Mouse (Mus musculus): ENCODE data around the gene Gm42674. TPM values are rescaled to one million over a fixed set of nuclear protein-coding genes. Genes with fewer than 3 reads are reported as not detected.

Gene Gm42674
- total RNA-seq, 2 experiments from 2014 or later: not detected

Other genes with a start within 250 kb of the Gm42674 start
- gene Slc27a3, start 212.0 kb upstream of the Gm42674 start, total RNA-seq (2021): 100 to 1,000 TPM; 102 to 110 TPM
- 10 to 100 TPM; 71.1 to 98.9 TPM for gene Ints3, start 168.3 kb upstream of the Gm42674 start, total RNA-seq (2021)
- 100 to 1,000 TPM; 241 to 269 TPM for gene Npr1, start 136.0 kb upstream of the Gm42674 start, total RNA-seq (2021)
- gene Ilf2, start 125.8 kb upstream of the Gm42674 start, total RNA-seq (2021): 10 to 100 TPM; 49.3 to 53.1 TPM
- gene Snapin, start 110.9 kb upstream of the Gm42674 start, total RNA-seq (2021): 10 to 100 TPM; 57.3 to 59.8 TPM
- 100 to 1,000 TPM; 112 to 115 TPM for gene Chtop, start 92.4 kb upstream of the Gm42674 start, total RNA-seq (2021)
- 100 to 1,000 TPM; 141 to 298 TPM for gene S100a1, start 87.5 kb upstream of the Gm42674 start, total RNA-seq (2021)
- gene S100a13, start 87.5 kb upstream of the Gm42674 start, total RNA-seq (2021): 10 to 100 TPM; 33.3 to 49.1 TPM
- under 1 TPM in 1 of 2 experiments, not detected in 1; 0.58 TPM for gene S100a14, start 75.0 kb upstream of the Gm42674 start, total RNA-seq (2021)
- gene S100a16, start 64.7 kb upstream of the Gm42674 start, total RNA-seq (2021): 10 to 100 TPM; 52.3 to 61.9 TPM
- not detected for gene S100a3, start 41.3 kb upstream of the Gm42674 start, total RNA-seq (2021)
- not detected for gene S100a2, start 11.7 kb upstream of the Gm42674 start, total RNA-seq (2021)
- gene S100a4, start 1.9 kb downstream of the Gm42674 start, total RNA-seq (2021): 10 to 100 TPM in 1 of 2 experiments, 1 to 10 TPM in 1; 5.1 to 14.9 TPM
- gene S100a5, start 6.6 kb downstream of the Gm42674 start, total RNA-seq (2021): not detected
- gene S100a6, start 11.0 kb downstream of the Gm42674 start, total RNA-seq (2021): 100 to 1,000 TPM in 1 of 2 experiments, 10 to 100 TPM in 1; 40.3 to 108 TPM
- gene S100a7a, start 52.1 kb downstream of the Gm42674 start, total RNA-seq (2021): under 1 TPM; 0.23 to 0.54 TPM
- gene S100a8, start 67.1 kb downstream of the Gm42674 start, total RNA-seq (2021): not detected
- not detected for gene S100a9, start 93.8 kb downstream of the Gm42674 start, total RNA-seq (2021)
- gene Pglyrp4, start 125.0 kb downstream of the Gm42674 start, total RNA-seq (2021): not detected
- not detected for gene Gm5849, start 176.0 kb downstream of the Gm42674 start, total RNA-seq (2021)